Mouse (Mus musculus): Measurements from ENCODE around the gene Tex26. TPM values are rescaled to one million over a fixed set of nuclear protein-coding genes. Genes with fewer than 3 reads are reported as not detected.

Tex26 gene
- polyA plus RNA-seq, 1 experiment from 2014 or later, result 0.56 TPM

DNA sequence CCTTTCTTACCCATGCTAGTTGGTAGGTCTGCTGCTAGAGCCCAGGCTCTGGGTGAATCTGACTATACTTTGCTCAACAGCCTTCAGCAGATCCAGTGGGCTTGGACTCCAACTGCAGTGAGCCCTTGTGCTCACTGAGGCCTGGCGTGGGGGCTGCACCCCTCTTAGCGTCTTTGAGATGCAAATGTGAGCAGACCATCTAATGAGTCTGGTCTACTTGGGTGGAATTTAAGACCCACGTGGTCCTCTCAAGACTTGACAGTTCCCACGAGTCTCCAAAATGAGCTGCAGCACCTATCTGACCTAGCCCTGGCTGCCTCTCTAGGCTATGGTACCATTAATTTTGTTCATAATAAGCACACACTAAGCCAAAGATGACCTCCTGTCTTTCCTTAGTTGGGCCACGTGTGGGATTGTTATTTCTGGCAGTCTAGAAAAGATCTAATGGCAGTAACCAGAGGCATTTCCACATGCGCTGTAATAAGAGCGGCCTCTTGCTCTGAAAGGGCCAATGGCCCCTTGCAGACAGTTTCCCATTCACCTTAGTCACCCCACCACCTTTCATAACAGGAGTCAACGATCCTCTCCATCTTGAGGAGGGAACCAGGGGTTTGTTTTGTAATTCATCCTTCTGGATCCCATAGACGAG lies 74.1 kb downstream of the Tex26 start:
- H3K4me1 ChIP-seq (replicated peaks), result peaks cover 24% of the 10 kb centered on the region
- H3K9me3 ChIP-seq (replicated peaks), result no peaks in the 10 kb centered on the region
- H3K36me3 ChIP-seq, result no peaks in the 10 kb centered on the region
- no peaks in the 10 kb centered on the region for H3K27me3 ChIP-seq (replicated peaks)
- H3K27ac ChIP-seq (ENCODE audit: poor library complexity, severe bottlenecking), result peak overlapping the region; percentile 67
- WGBS, result 48% methylated on average over 9 of the region's 9 CpGs
- peak overlapping the region; percentile 55 for H3K4me2 ChIP-seq
- no peak overlapping the region for H3K4me3 ChIP-seq
- 0 out of 2 replicates have a peak, but pooled peaks have one; percentile 33 for ATAC-seq (ENCODE audit: insufficient number of reproducible peaks, low FRiP score)
- H3K9ac ChIP-seq, result peak overlapping the region; percentile 5; the same call in 1 of the 2 replicates

DNA sequence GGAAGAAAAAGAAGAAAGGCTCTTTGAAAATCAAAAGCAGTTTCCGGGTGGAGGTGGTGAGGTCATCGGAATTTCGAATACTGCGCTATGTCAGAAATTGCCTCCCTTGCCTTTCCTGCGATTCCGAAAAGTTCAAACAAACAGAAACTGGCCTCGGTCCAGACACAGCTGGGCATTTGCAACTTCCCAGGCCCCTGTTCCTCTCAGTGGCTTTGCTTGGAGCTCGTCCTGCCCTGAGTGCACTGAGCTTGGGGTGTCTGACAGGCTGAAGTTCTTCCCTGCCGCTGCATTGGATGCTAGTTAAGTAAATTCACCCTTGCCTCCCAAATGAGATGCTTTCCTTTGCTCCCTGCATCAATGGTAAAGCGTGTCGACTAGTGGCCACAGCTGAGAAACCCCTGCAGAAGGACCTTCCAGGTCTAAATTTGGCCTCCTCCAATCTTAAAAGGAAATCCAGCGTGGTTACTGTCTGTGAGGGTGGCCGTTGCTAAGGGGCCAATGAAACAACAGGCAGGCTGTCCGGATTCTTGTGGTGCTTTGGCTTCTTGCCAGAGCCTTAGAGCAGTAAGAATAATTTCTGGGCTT lies 74.7 kb downstream of the Tex26 start:
- 10% methylated on average over 14 of the region's 14 CpGs for WGBS
- H3K4me2 ChIP-seq, result peak overlapping the region; percentile 55
- peak overlapping the region; percentile 67 for H3K27ac ChIP-seq (ENCODE audit: poor library complexity, severe bottlenecking)
- H3K4me3 ChIP-seq, result no peak overlapping the region; the same call in 1 of the 2 replicates
- peaks cover 20% of the 10 kb centered on the region for H3K4me1 ChIP-seq (replicated peaks)
- no peaks in the 10 kb centered on the region for H3K9me3 ChIP-seq (replicated peaks)
- H3K9ac ChIP-seq, result peak overlapping the region; percentile 5; the same call in 1 of the 2 replicates
- H3K27me3 ChIP-seq (replicated peaks), result no peaks in the 10 kb centered on the region
- H3K36me3 ChIP-seq, result no peaks in the 10 kb centered on the region
- ATAC-seq (ENCODE audit: insufficient number of reproducible peaks, low FRiP score), result peak; percentile 69

DNA sequence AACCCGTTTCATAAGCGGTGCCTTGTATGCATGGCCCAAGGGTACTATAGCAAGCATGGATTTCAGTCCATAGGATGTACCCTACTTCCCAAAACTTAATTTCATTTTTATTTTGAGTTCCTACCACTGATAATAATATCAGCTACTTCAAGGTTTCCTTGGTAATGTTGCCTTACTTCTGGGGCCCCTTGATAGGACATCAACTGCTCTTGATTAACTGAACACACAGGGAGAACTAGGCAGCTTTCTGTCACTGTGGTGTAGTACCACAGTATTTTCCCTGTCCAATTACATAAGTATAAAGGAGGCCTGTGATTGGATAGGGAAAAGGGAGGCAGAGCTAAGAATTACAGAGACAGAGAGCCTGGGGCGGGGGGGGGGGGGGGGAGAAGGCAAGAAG lies 75.4 kb downstream of the Tex26 start:
- H3K9ac ChIP-seq, result no peak overlapping the region
- no peaks in the 10 kb centered on the region for H3K9me3 ChIP-seq (replicated peaks)
- H3K4me1 ChIP-seq (replicated peaks), result peaks cover 20% of the 10 kb centered on the region
- 42% methylated on average over 3 of the region's 3 CpGs for WGBS
- no peak overlapping the region for H3K4me3 ChIP-seq
- no peak for ATAC-seq (ENCODE audit: insufficient number of reproducible peaks, low FRiP score)
- H3K27ac ChIP-seq (ENCODE audit: poor library complexity, severe bottlenecking), result peak overlapping the region; percentile 67
- no peaks in the 10 kb centered on the region for H3K27me3 ChIP-seq (replicated peaks)
- peak overlapping the region; percentile 55; the same call in 1 of the 2 replicates for H3K4me2 ChIP-seq
- no peaks in the 10 kb centered on the region for H3K36me3 ChIP-seq

DNA sequence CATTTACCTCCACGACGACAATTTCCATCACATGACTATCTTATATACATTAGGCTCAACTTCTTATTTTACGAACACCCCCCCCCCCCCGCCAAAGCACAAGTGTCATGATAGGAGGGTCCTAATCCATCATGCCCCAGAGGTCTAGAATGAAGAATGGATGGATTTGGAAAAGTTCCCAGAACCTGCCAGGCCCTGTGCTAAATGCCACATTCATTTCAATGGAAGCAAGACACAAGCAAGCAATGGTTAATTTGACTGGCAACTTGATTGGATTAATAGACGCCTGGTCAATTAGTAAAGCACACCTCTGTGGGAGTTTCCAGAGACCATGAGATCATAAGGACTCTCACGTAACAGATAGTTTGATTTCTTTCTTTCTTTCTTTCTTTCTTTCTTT lies 77.7 kb downstream of the Tex26 start:
- H3K4me2 ChIP-seq, result no peak overlapping the region
- H3K36me3 ChIP-seq, result no peaks in the 10 kb centered on the region
- peaks cover 26% of the 10 kb centered on the region for H3K4me1 ChIP-seq (replicated peaks)
- no peaks in the 10 kb centered on the region for H3K9me3 ChIP-seq (replicated peaks)
- 72% methylated on average over 6 of the region's 6 CpGs for WGBS
- H3K27me3 ChIP-seq (replicated peaks), result no peaks in the 10 kb centered on the region
- H3K27ac ChIP-seq (ENCODE audit: poor library complexity, severe bottlenecking), result no peak overlapping the region
- no peak overlapping the region for H3K4me3 ChIP-seq
- no peak overlapping the region for H3K9ac ChIP-seq
- ATAC-seq (ENCODE audit: insufficient number of reproducible peaks, low FRiP score), result no peak

Other genes with a start within 250 kb of the Tex26 start
- 4.5 and 4.9 TPM in 2 replicates for gene Alox5ap, start 174.9 kb upstream of the Tex26 start, polyA plus RNA-seq (2016; fragmentation: Nextera tagmentation; extraction: Ambion mirVana)
- 1.2 and 1.4 TPM in 2 replicates for gene Medag, start 27.9 kb upstream of the Tex26 start, polyA plus RNA-seq (2016; fragmentation: Nextera tagmentation; extraction: Ambion mirVana)
- gene Wdr95, start 89.0 kb downstream of the Tex26 start, polyA plus RNA-seq (2016; fragmentation: Nextera tagmentation; extraction: Ambion mirVana), result 0.09 TPM in 1 of 2 replicates, not detected in the other
- gene Hsph1, start 196.7 kb downstream of the Tex26 start, polyA plus RNA-seq (2016; fragmentation: Nextera tagmentation; extraction: Ambion mirVana), result 42.4 and 43.6 TPM in 2 replicates
- gene B3glct, start 238.6 kb downstream of the Tex26 start, polyA plus RNA-seq (2016; fragmentation: Nextera tagmentation; extraction: Ambion mirVana), result 12.0 and 13.9 TPM in 2 replicates

Data from heart, embryonic 12.5 days (tissue).